Comparison of ENCODE assay signal across 23 mouse cellular contexts in genomic region chr15:85982416-85982775, GRCm38 (mm10). TPM values are rescaled to one million over a fixed set of nuclear protein-coding genes. Genes with fewer than 3 reads are reported as not detected.
A peak's percentile ranks its signal among the peaks of the same experiment; 100 is the strongest.
DNase-seq lines count a peak whose midpoint lies in the region; ATAC-seq and TF ChIP-seq lines count a peak whose summit lies in the region.
"Had no signal": no experiment of that assay in that cellular context is flagged by ENCODE, and none has a peak within 500 bp of the region (broad histone marks: within the 10 kb centered on the region; RNA-seq: fewer than 3 reads in every experiment).

No protein-coding gene starts in this region.

- H3K9ac ChIP-seq in liver, embryonic 14.5 days (replicated peaks): no peak overlapping the region
- H3K9ac ChIP-seq: forebrain, embryonic 15.5 days; hindbrain, embryonic 15.5 days; intestine, embryonic 15.5 days; lung, embryonic 14.5 days; midbrain, embryonic 12.5 days; neural tube, embryonic 13.5 days; stomach, embryonic 15.5 days had no signal

- H3K27me3 ChIP-seq in megakaryocyte, embryonic 14.5 days (replicated peaks): peaks cover 86% of the 10 kb centered on the region
- H3K27me3 ChIP-seq in liver, embryonic 14.5 days (ENCODE audit: control insufficient read depth, insufficient read depth, low read length): no peaks in the 10 kb centered on the region
- peaks cover 7% of the 10 kb centered on the region; the same call in 1 of the 2 replicates for H3K27me3 ChIP-seq in midbrain, embryonic 10.5 days (ENCODE audit: low read depth, poor library complexity, severe bottlenecking)
- H3K27me3 ChIP-seq: forebrain, embryonic 15.5 days; hindbrain, embryonic 15.5 days; intestine, embryonic 15.5 days; midbrain, embryonic 12.5 days; neural tube, embryonic 13.5 days; stomach, embryonic 15.5 days had no signal

- H3K36me3 ChIP-seq in megakaryocyte, embryonic 14.5 days (replicated peaks; ENCODE audit: low read length): no peaks in the 10 kb centered on the region
- no peaks in the 10 kb centered on the region for H3K36me3 ChIP-seq in liver, embryonic 14.5 days (replicated peaks; ENCODE audit: control insufficient read depth, insufficient read depth, low read depth)
- H3K36me3 ChIP-seq in midbrain, embryonic 10.5 days: peaks cover 28% of the 10 kb centered on the region
- H3K36me3 ChIP-seq: forebrain, embryonic 15.5 days; hindbrain, embryonic 15.5 days; intestine, embryonic 15.5 days; neural tube, embryonic 13.5 days; stomach, embryonic 15.5 days had no signal

- peak overlapping the region; percentile 78 for H3K4me3 ChIP-seq in megakaryocyte, embryonic 14.5 days (replicated peaks)
- no peak overlapping the region for H3K4me3 ChIP-seq in liver, embryonic 14.5 days (ENCODE audit: insufficient read depth in 1 of 2, low read depth in 2 of 2, low read length in 2 of 2)
- H3K4me3 ChIP-seq in midbrain, embryonic 10.5 days: no peak overlapping the region
- H3K4me3 ChIP-seq: forebrain, embryonic 10.5 days; forebrain, embryonic 15.5 days; gastrocnemius, adult 2 months; hindbrain, embryonic 10.5 days; hindbrain, embryonic 15.5 days; intestine, embryonic 15.5 days; midbrain, embryonic 12.5 days; neural tube, embryonic 13.5 days; stomach, embryonic 15.5 days had no signal

- TF ChIP-seq CTCF in liver, embryonic 14.5 days (IDR thresholded peaks at IDR 0.05; ENCODE audit: low read depth): no peak

- no peak for TF ChIP-seq EP300 in liver, embryonic 14.5 days (IDR thresholded peaks at IDR 0.05; ENCODE audit: low read depth)

- H3K4me2 ChIP-seq in liver, embryonic 14.5 days (ENCODE audit: low read depth): peak overlapping the region; percentile 13; the same call in 1 of the 2 replicates
- H3K4me2 ChIP-seq: forebrain, embryonic 15.5 days; hindbrain, embryonic 15.5 days; intestine, embryonic 15.5 days; lung, embryonic 14.5 days; midbrain, embryonic 12.5 days; neural tube, embryonic 13.5 days; stomach, embryonic 15.5 days had no signal

- ATAC-seq in megakaryocyte, adult 5-6 weeks (ENCODE audit: poor library complexity, severe bottlenecking): no peak; the same call in 1 of the 2 replicates
- peak; percentile 29; the same call in 1 of the 2 replicates for ATAC-seq in erythroblast, adult 5-6 weeks (replicated peaks; ENCODE audit: low FRiP score, poor library complexity, severe bottlenecking)
- ATAC-seq in liver, embryonic 14.5 days (ENCODE audit: insufficient read depth): peak; percentile 71; the same call in 1 of the 2 replicates
- ATAC-seq: forebrain, embryonic 15.5 days had no signal

- no peak overlapping the region for H3K27ac ChIP-seq in liver, embryonic 14.5 days
- no peak overlapping the region for H3K27ac ChIP-seq in midbrain, embryonic 10.5 days (replicated peaks)
- H3K27ac ChIP-seq: forebrain, embryonic 15.5 days; gastrocnemius, adult 2 months; hindbrain, embryonic 15.5 days; intestine, embryonic 15.5 days; kidney, postnatal 0 days; midbrain, embryonic 12.5 days; neural tube, embryonic 13.5 days; stomach, embryonic 15.5 days had no signal

- H3K4me1 ChIP-seq in megakaryocyte, embryonic 14.5 days: peaks cover 23% of the 10 kb centered on the region
- H3K4me1 ChIP-seq in liver, embryonic 14.5 days (replicated peaks; ENCODE audit: control insufficient read depth in 2 of 2, insufficient read depth in 2 of 2, low read length in 1 of 2): peaks cover 0 to 7% of the 10 kb centered on the region in 2 experiments; a peak in 1 of 4 replicates
- peaks cover 49% of the 10 kb centered on the region for H3K4me1 ChIP-seq in midbrain, embryonic 10.5 days
- H3K4me1 ChIP-seq: intestine, embryonic 15.5 days; stomach, embryonic 15.5 days had no signal

- 4% methylated on average over 3 of the region's 3 CpGs for WGBS in liver, embryonic 14.5 days (ENCODE audit: insufficient replicate concordance)
- 77% methylated on average over 3 of the region's 3 CpGs for WGBS in midbrain, embryonic 10.5 days

- no peaks in the 10 kb centered on the region for H3K9me3 ChIP-seq in megakaryocyte, embryonic 14.5 days
- no peaks in the 10 kb centered on the region for H3K9me3 ChIP-seq in liver, embryonic 14.5 days (ENCODE audit: control insufficient read depth, low read length)
- H3K9me3 ChIP-seq in midbrain, embryonic 10.5 days (replicated peaks): no peaks in the 10 kb centered on the region
- H3K9me3 ChIP-seq: forebrain, embryonic 10.5 days; forebrain, embryonic 15.5 days; hindbrain, embryonic 10.5 days; hindbrain, embryonic 15.5 days; intestine, embryonic 15.5 days; midbrain, embryonic 12.5 days; neural tube, embryonic 13.5 days; stomach, embryonic 15.5 days had no signal

- DNase-seq in liver, embryonic 14.5 days (ENCODE audit: low read depth in 3 of 3, low spot score in 3 of 3): no peak
- no peak for DNase-seq in frontal cortex, adult 2 months (ENCODE audit: extremely low spot score in 1 of 2, low spot score in 1 of 2)
- DNase-seq in midbrain, embryonic 10.5 days (ENCODE audit: low spot score): no peak
- no peak for DNase-seq in gastrocnemius, adult 8-10 months (ENCODE audit: low spot score in 2 of 2)
- DNase-seq: cerebellum, adult 11 months; cerebellum, adult 9-10 months; gastrocnemius, adult 2 months; heart, postnatal 14 days; layer of hippocampus, postnatal 36 days; left cerebral cortex, postnatal 4 days had no signal

RNA-seq across cellular contexts. Expression of gene Celsr1, which starts 51.2 kb away (rescaled TPM):
- 0.02 and 2.1 TPM in 2 replicates for polyA plus RNA-seq in megakaryocyte, embryonic 14.5 days (2012; ENCODE audit: insufficient read depth, low replicate concordance)
- 1.0 and 1.2 TPM in 2 replicates for total RNA-seq in megakaryocyte, adult 5-6 weeks (2015)
- total RNA-seq in megakaryocyte, adult 5-6 weeks (2017): 1.2 and 4.4 TPM in 2 replicates
- total RNA-seq in erythroblast, adult 5-6 weeks (2015; ENCODE audit: low replicate concordance): 0.38 and 1.5 TPM in 2 replicates
- 0.60 and 0.98 TPM in 2 replicates for total RNA-seq in erythroblast, adult 5-6 weeks (2017; ENCODE audit: low replicate concordance)
- 0.11 and 0.12 TPM in 2 replicates for polyA plus RNA-seq in liver, embryonic 14.5 days (2012; rRNA removed)
- polyA plus RNA-seq in liver, embryonic 14.5 days (2014; fragmentation: Nextera tagmentation; extraction: Ambion mirVana): 0.06 and 0.09 TPM in 2 replicates
- polyA plus RNA-seq in frontal cortex, adult 2 months (2012; rRNA removed): 1.9 and 2.6 TPM in 2 replicates
- 3.4 and 3.6 TPM in 2 replicates for polyA plus RNA-seq in midbrain, embryonic 10.5 days (2016; fragmentation: Nextera tagmentation; extraction: Ambion mirVana)
- under 1 TPM; 0.02 to 0.36 (median 0.10) TPM for total RNA-seq in gastrocnemius, adult 8-10 months (2022)
